Mouse (Mus musculus) left cerebral cortex, postnatal 36 days (tissue): ENCODE results near the gene Ptprm. TPM values are rescaled to one million over a fixed set of nuclear protein-coding genes. Genes with fewer than 3 reads are reported as not detected.

ENCODE experiments used
- DNase-seq, 2 experiments: peaks; one replicate each; pipeline ENCODE4 v3.0.0; 2021 to 2022; ENCODE audit warnings: low spot score in 2 of 2, mixed read lengths in 1 of 2
- intact Hi-C: fragments of 180-260 bp; cut with DNase I; formaldehyde crosslinking; loops from one replicate; pipeline ENCODE4 v1.15.1; 2025
- total RNA-seq, 2 experiments: library from RNA; stranded (reverse); gene quantifications; 2 replicates each; pipeline ENCODE4 v1.2.3; 2021

The Ptprm gene
- total RNA-seq, 2 experiments from 2014 or later: 34.1 to 41.6 TPM

DNA sequence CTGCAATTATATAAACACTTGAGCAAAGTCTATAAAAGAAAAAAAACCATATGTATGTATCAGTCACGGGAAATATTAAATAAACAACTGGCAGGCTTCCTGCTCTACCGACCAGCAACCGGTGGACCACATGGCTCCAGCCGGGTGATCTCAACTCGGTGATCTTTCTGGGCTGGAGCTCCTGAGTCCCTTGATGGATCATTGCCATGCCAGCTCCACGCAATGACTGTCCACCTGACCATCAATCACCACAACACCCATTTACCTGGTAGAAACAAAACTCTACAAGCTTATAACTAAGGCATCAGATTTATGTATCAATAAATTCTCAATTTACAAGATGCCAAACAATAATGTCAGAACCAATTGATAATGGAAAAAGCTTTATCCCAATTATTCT lies 322.2 kb downstream of the Ptprm start:
- intact Hi-C loops: no loop called here
- DNase-seq: no peak

DNA sequence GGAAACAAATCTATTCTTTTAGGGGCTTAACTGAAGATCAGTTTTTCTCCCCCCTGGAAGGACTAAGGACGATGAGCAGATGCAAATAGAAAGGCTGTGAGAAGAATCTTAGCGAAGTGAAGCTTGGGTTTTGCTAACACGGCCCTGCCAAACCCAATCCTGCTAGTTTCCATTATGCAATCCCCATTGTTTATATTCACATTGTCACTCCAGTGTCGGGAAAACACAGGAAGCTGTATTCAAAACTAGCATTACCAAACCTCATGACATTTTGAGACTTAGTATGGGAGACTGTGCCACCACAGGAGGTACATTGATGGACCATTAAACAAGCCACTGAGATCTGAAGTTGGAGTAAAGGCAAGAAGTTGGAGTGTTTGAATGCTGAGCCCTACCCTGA lies 322.9 kb downstream of the Ptprm start:
- intact Hi-C loops: no loop called here
- DNase-seq: no peak

DNA sequence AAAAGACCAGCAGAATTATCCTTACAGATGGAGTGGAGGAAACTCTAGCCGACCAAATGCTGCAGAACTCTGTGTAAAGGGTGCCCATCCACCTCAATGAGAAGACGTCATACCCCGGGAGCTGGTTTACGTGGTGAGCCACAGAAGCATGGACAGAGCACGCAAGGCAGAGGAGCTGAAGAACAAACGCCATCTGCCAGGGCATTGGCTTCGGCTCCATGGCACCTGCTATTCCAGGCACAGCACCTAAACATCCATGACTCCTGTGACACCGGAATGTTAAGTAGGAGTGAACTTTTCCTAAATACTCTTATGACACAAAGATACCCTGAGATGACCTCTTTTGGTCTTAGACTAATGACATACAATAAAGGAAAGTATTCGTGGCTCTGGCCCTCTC lies 327.0 kb downstream of the Ptprm start:
- no peak for DNase-seq
- intact Hi-C loops: no loop called here

DNA sequence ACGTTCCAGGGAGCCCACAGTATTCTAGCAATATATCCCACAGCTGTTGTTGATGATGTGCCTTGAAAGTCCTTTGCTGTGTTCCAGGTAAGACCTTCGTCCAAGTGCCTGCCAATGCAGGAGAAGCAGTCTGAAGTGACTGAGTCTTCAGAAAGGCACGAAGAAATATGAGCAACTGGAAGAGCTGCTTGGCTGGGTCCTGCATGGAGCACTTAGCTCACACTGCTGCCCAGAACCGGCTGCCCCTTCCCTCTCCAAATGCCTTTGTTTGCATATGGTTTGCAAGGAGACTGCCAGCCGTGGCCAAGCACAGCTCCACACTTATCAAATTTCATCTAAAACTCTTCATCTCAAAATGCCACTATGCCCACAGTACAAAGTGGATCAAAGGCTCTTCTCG lies 337.8 kb downstream of the Ptprm start:
- intact Hi-C loops: loop anchor here (10.0 kb wide), 1 partner anchor 118 kb away; no protein-coding TSS in a partner anchor
- no peak for DNase-seq

DNA sequence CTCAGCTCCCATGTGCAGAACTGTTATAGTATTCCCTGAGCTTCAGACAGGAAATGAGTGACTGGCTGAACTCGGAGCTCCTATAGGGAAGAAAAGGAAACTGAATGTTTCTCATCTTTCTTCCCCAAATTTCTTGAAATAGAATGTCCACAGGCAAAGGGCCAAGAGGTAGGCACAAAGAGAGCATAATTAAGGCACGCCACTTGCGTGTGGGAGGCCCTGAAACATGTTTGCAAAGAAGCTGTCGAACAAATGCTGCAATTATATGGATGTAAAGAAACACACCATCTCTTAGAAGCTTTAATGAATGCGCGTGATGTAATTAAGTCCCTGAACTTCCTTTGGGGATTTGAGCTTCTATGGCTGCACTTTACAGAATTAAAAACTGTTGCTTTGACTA lies 341.0 kb downstream of the Ptprm start:
- DNase-seq: peak; percentile 27 to 30
- intact Hi-C loops: loop anchor here (2.0 to 10.0 kb wide), 2 partner anchors 70 to 122 kb away; no protein-coding TSS in a partner anchor

DNA sequence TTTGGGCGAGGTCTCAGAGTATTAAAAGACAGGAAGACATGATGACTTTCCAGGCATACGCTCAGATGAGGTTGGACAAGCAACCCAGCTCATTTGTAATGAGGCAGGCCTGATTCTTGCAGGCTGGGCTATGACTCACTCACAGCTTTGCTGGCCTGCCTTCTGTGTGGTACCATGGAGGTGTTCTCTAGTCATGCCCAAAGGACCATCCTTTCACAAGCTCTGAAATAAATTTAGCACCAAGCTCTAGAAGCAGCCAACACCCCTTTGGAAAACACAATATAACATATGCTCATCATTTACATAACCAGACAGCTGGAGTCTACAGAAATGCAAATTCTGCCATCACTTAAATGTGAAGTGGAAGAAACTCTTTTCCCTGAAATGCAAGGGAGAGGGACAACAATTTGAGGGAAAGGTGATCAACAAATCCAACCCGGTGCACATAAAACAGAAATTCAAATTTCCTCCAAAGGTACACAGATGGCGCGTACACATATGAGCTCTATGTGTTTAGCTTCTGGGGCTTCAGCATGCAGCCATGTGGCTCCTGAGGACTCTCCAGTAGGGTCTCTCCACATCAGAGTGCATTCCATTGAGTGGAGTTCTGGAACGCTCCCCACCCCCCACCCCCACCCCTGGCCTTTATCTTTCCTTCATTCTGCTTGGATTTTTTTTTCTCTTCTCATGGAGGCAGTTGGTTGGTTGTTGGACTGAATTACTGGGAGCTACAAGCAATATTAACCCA lies 342.2 kb downstream of the Ptprm start:
- intact Hi-C loops: loop anchor here (1.0 to 10.0 kb wide), 3 partner anchors 39 to 123 kb away; no protein-coding TSS in a partner anchor

DNA sequence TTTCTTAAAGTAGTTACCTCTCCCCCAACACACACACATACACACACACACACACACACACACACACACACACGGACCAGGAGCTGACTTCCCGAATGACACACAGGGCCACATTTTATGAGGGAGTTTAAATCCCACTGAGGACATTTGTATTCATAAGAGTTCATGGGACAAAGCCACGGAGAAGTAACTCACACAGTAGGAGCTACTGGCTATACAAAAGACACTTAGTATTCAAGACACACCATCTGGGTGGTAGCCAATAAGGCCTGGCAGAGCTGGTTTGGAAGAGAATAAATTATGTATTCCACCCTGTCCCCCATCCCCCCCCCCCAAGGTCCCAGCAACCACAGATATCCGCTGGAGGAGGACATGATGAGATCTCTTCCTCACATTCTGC lies 344.1 kb downstream of the Ptprm start:
- intact Hi-C loops: loop anchor here (10.0 kb wide), 1 partner anchor 125 kb away; no protein-coding TSS in a partner anchor
- no peak for DNase-seq

More for the DNA sequence above, 342.2 kb downstream of the Ptprm start:
- peak; percentile 72 to 77 for DNase-seq

DNA sequence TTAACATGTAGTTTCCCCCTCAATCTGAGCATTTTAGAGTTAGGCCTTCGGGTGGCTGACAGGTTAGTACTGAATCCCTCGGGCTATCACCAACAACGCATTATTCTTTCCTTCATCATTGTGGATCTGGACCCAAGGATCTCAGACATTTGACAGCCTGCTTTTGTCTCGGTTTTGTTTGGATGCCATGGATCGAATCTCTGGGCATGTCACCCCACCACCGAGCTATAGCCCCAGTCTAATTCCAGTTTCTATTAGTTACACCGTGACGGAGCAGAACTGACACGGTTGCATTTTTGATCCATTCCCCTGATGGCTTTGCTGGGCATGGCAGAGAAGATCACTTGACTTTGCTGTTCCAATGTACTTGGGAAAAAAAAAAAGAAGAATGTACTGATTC lies 346.1 kb downstream of the Ptprm start:
- no peak for DNase-seq
- intact Hi-C loops: no loop called here

DNA sequence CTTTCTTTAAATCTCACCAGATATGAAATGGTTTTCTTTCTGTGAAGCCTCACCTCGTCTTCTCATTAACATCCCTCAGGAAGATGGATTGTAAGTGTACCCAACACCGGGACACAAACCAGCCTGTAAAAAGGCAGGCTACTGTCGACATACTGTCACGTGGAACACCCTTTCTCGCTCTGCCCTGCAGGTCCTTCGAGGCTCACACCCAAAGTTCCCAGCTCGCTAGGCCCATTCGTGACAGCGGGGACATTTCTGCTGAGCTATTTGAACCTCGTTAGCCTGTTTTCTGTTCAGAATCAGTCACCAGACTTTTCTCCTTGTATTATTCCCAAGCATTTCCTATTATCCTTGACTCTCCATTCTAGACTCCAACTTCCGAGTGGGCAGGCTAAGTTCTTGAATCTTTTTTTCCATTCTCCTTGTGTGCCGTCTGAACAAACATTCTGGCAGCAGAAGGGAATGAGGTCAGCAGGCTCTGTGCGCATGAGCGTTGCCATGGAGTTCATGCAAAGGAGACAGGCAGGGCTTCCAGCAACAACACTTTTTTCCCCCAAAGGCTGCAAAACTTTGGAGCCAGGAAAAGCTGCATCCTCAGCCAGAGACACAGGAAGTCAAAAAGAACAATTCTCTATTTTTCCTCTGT lies 347.4 kb downstream of the Ptprm start:
- DNase-seq: peak; percentile 83 to 85
- intact Hi-C loops: no loop called here

DNA sequence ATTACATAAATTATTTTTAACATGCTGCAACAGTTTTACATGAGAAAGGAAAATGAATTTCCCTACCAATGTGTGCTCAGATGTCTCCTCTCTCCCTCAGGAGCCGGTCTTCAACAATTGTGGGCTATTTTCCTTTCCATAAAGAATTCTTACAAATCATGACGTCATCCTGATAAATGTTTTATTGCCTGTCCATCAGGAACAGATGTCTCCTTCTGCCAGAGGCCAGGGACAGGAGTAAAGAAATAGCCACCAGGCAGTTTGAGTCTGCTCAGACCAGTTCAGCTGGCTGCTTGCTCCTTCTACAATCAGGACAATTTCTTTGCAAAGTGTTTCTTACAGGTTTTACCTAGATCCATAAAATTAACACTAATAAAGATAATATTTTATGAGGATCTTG lies 357.4 kb downstream of the Ptprm start:
- intact Hi-C loops: no loop called here

DNA sequence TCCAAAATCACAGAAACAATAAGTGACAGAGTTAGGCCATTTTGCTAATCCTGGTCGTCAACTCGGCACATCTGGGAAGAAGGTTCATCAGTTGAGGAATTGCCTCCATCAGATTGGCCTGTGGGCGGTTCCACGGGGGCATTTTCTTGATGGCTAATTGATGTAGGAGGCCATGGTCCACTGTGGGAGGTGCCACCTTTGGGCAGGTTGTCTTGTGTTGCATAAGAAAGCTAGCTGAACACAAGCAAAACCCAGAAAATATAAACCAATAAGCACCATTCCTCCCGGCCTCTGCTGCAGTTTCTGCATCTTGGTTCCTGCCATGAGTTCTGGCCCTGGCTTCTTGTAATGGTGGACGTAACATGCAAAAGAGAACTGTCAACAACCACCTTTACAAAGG lies 358.2 kb downstream of the Ptprm start:
- intact Hi-C loops: no loop called here
- DNase-seq: no peak

More for the DNA sequence above, 357.4 kb downstream of the Ptprm start:
- no peak for DNase-seq

DNA sequence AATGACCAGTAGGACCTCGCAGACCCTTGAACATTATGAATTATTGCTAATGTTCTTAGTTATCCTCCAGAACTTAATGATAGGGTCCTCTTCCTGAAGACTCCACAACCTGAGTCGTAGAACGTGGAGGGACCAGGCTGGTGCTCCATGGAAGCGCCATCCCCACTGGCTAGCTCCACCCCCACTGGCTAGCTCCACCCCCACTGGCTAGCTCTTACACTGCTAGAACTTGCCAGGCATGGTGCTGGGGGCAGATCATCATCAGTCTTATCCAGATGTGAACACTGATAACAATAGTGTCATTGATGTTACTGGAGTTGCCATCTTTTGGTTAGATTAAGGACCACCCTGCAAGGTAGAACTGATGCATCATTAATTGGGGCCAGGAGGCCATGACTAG lies 362.4 kb downstream of the Ptprm start:
- DNase-seq: no peak
- intact Hi-C loops: no loop called here

DNA sequence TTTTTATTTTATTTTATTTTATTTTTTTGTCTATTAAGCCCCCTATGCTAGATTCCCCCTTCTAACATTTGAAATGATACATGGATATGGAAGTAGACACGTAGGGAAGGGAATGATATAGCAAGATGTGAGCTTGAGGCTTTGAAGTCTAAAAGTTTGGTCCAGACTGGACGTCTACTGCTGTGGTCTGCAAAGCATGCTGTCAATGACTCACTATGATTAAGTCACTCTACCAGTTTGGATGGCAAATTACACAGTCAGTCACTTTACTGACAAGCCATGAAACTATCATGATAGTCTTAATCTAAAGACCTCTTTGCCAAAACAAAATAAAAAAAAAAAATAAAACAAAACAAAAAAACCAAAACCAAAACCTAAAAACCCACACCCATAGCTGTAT lies 363.5 kb downstream of the Ptprm start:
- DNase-seq: no peak
- intact Hi-C loops: no loop called here

DNA sequence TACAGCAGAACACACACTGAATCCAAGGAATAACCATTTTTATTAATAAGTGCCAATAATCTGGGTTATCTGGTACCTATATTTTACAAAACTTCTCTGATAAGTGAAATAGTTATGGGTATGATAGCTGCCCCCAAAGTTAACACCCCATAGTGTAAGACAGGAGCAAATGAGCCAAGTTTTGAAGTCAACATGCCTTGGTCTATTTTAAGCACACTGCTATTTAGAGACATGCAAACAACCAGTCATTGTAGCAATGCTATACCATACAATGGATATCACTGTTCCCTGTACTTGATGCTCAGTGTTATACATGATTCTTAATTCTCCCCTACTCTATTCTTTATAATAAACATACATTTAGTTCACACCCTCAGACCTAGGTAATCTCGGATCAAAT lies 366.2 kb downstream of the Ptprm start:
- DNase-seq: no peak
- intact Hi-C loops: no loop called here

DNA sequence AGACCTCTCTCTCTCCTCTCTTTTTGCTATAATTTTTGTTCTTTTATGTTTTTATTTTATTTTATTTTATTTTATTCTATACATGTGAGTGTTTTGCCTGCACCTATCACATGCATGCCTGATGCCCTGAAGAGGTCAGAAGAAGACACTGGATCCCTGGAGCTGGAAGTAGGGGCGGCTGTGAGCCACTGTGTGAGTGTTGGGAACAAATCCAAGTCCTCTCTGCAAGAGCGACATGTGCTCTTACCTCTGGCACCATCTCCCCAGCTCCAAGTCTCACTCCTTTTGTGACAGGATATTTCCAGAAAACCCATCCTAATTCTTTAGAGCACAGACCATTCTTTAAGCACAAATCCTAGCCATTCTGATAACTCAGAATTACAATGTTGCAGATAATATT lies 372.6 kb downstream of the Ptprm start:
- DNase-seq: no peak
- intact Hi-C loops: no loop called here

DNA sequence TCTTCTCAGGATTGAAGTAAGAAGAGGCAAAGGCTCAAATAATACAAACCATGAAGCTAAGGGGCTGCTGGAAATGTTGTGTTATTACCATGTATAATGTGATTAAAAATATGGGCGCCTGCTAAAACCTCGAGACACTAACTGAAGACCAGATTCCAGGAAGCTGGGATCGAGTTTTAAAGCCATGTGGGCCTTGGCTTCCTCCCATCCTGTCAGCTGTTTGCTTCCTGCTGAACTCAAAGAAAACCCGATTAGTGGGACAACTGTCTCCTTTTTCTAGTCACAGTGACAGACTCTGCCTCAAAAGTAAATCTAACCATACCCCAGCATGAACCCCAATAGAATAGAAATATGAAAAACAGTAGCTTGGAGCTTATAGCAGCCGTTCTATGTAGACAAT lies 374.3 kb downstream of the Ptprm start:
- intact Hi-C loops: no loop called here
- DNase-seq: no peak

DNA sequence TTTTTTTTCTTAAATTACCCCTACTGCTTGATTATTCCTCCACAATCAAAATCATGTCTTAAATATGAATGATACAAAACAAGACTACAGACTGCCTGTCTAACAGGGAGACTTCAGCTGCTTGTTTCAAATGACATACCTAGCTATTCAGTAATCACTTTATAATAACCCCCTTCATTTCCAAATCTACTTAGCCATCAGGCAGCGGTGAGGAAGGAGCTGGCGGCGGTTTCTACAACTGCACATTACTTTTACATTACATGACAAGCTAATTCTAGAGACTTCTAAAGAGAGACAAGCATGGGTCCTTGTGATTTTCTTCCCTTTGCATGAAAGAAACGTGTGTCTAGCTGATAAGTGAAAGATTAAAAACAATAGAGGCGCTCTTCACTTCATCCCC lies 377.8 kb downstream of the Ptprm start:
- intact Hi-C loops: no loop called here

DNA sequence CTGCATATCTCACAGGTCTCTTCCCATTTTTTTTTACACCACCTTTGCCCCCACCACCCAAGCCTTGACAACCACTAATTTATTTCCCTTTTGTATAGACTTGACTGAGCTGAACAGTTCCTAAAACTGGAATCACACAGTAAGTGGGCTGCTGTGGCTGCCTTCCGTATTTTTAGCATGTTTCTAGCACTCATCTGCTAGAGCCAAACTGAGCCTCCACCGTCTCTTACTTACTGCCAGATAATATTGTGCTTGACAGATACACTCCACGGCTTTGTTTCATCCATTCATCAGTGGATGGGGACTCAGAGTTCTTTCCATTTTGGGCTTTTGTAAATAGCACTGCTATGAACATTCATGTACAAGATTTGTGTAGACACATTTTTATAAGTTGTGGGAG lies 381.3 kb downstream of the Ptprm start:
- peak; percentile 41 to 59 for DNase-seq
- intact Hi-C loops: loop anchor here (1.0 kb wide), 1 partner anchor 39 kb away; no protein-coding TSS in a partner anchor

More for the DNA sequence above, 377.8 kb downstream of the Ptprm start:
- DNase-seq: no peak

DNA sequence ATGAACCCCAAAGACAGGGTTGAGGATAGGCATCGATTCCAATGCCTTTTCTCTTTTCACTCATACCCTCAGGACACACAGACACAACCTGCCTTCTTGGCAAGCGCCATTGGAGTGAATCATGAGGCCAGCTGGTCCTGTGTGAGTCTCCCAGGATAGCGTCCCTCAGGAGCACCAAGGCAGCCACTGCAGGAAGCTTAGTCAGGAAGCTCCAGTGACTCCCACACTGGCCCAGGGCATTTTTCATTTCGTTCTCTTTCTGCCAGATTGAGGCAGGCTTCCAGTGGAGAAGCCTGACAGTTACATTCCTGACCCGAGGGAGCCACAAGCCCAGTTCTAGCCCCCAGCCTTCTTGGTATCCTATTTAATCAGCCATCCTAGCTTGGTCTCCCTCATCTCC lies 393.3 kb downstream of the Ptprm start:
- peak in 1 of 2 experiments; percentile 20 for DNase-seq
- intact Hi-C loops: no loop called here

DNA sequence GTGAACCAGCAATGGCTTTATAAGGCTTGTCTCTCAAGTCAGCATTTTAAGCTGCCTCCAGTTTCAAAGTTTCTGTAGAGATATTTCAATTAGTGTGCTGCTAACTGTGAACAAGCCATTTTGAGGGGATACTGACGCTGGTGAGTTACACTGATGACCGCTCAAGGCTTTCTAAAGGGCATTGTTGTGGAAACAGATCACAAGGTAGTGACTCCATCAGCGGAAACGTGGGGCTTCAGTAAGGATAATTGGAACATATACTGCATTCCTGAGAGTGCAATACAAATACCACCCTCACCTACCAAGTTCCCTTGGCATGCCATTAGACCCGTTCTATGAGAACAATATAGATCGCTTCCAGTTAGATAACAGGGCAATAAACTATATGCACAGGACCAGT lies 393.7 kb downstream of the Ptprm start:
- intact Hi-C loops: no loop called here
- no peak for DNase-seq

DNA sequence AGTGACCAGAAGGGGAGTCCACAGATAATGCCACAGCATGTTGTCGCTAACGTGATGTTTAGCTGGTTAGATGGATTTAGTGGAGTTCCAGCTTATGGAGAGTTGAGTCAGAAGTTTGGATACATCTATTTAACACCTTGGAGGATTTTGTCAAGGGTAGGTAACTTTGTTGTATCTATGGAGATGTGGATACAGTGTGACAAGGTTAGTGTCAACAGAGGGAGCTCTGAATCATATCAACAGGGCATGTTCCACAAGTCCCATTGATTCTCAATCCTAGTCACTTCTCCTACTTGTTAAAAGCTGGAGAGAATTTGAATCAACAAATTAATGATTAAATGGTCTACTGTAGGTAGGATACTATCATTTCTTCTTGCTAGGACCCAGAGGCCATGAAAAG lies 394.4 kb downstream of the Ptprm start:
- intact Hi-C loops: no loop called here
- no peak for DNase-seq
